Mouse (Mus musculus): ENCODE measurements at regions not wholly inside any gene's neighbourhood (a gene's known extent, or its start where the extent isn't known, plus 50 kb on each side); places are given as distances from the start of the nearest gene placed in this dataset.
A peak's percentile ranks its signal among the peaks of the same experiment; 100 is the strongest.

DNA sequence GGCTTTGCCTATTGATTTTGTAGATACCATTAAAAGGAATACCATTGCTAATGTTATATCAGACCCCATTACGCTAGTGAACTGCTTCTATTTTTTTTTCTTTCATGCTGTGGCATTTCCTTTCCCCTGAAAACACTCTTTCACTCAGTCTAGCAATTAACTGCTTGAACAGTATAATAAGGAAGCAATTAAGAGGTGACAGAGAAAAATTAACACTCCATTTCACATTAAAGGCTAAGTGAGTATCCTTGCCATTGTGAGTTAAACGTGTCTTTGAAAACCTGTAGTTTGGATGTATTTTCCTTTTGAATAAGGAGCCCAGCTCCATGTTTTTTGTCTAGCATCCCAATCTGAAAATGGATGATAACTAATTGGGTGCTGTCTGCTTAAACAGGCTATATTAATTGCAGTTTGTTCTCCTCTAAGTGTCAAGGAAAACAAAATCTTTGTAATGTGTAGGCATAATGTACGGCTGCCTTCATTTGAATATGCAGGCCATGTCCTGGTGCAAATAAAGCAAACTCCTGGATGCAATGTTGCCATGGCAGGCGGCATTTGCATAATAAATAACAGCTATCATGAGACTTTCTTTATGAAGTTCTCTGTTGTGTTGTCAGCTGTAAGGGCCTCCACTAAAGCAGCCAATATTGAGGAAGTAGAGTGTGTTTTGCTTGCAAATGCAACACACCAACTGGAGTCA, 423.3 kb downstream of the Zic3 start:
- DNase-seq (ENCODE audit: low spot score), result no peak

DNA sequence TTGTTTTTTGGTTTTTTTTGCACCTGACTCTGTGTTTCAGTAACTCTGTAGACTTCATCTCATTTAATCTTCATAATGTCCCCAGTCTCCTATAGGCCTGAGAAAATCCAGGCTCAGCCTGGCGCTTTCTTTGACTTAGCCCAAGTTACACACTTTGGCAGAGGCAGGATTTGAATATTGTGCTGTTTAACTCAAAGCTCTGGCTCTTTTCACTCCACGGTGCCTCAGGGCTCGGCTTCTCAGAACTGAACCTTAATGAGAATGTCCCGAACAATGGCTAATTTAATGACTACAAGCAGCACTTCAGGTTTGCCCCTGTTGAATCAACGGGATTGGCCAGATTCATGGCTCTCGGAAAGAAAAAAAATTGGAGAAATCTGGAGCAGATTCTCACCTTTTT, 425.1 kb downstream of the Zic3 start:
- peak; percentile 7 for DNase-seq (ENCODE audit: low spot score)

DNA sequence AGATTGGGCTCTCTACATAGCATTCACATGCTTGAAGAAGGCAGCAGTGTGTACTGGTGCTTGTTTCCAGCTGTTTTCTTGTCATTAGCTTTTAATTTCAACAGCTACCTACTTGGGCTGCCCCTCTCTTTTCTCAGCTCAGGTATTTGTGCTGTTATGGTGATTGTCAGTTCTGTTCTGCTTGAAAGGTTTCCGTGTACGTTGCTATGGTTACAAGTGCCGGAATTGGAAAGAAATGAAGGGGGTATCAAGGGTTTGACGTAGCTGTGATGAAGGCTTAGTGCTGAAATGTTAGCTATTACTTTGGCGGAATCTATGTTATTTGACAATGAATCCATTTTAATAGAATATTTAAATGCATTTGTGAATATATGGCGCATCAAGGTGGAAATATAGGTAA, 439.5 kb upstream of the 4930550L24Rik start:
- no peak for DNase-seq (ENCODE audit: low spot score)

DNA sequence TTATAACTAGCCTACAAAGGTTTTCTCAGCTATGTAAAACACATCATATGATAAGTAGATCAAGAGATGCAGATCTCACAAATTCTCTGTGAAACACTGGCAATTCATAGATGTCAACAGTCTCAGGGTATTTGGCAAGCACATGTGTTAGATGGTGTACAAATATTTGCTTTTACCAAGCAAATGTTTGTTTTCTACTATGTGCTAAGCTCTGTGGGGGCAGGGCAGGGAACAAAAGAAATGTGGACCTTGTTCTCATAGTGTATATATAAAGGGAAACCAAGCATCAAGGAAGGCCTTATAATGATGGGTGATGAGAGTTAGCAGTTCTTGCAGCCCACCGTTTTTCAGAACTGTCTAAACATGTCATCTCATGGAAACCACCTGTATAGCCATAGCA, 438.2 kb upstream of the 4930550L24Rik start:
- DNase-seq (ENCODE audit: low spot score), result no peak

DNA sequence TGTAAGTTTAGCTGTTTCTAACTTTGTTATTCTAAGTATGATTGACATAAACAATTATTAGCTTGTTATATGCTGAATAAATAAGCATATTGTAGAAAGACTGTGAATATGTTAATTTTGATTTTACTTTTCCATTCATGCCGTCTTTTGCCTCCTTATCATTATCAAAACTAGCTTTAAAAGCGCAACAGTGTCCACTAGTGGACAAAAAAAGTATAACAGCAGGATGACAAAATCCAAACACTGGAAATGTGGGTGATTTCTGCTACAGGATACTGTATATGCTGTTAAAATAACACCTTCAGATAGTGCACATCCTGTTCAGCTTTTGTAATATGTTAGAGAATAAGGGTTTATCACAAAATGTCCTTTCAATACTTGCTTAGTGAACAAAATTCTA, 418.3 kb upstream of the 4930550L24Rik start:
- peak; percentile 24 for DNase-seq (ENCODE audit: low spot score)

DNA sequence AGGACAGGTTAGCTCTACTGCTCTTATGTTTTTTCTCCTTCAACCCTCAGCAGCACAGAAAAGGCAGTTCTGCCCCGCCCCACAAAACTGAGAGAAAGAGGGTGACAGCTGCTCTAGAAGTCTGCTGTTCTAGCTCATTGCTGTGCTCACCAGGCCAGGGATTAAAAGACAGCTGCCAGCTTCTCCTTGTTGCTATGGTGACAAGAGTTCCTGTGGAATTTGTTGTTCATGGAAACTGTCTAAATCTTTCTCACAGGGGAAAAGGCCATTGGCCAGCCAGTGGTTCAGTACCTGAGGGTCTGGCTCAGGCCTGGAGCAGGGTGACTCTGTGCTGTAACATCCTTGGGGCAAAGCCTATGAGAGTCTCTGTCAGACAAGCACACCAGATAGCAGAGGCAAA, 405.6 kb upstream of the 4930550L24Rik start:
- DNase-seq (ENCODE audit: low spot score), result peak; percentile 33

DNA sequence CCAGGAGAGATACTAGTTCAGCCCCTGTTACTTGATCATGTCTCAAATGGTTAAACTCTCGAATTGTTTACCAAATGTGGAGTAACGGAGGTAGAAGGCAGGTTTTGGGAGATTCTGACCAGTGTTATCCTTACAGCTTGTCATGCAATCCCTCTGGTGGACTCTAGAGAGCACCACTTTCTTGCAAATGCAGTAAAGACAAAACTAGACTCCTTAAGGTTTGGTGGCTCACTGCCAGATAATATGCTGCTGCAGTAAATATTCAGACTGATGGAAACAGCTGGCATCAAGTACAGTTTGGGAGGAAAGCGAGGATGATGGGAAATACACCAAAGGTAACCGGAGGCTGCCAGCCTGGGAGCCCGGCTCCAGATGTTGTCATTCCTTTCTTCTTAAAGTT, 394.2 kb upstream of the 4930550L24Rik start:
- peak; percentile 6 for DNase-seq (ENCODE audit: low spot score)
